Comparison of ENCODE assay signal across 9 mouse cellular contexts in the genomic region with DNA sequence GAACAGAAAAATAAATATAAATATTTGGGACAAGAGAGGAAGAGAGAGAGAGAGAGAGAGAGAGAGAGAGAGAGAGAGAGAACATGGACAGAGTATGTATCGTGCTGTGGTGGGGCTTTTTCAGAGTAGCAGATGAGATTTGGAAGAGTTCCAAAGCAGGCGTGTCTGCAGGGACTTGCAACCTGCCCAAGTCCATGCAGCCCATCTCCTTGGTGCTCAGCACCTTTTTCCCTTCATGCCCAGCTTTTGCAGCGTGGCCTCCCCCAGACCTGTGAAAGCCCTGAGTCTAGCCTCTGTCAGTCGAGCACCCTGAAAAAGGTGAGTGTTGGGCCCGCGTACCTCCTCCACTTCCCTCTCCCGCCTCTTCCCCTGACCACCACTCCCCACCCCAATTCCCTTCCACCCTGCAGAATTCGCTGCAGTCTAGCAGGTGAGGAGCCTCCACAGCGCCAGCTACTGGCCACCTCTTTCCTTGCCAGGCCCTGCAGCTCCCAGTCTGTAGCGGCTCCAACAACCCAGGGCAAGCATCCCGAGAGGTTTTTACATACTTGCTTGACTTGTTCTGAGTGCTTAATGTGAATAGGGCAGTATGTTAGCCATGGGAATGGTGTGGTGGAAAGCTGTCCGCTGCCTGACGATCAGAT. TPM values are rescaled to one million over a fixed set of nuclear protein-coding genes. Genes with fewer than 3 reads are reported as not detected.
DNase-seq lines count a peak whose midpoint lies in the region; ATAC-seq and TF ChIP-seq lines count a peak whose summit lies in the region.
"Had no signal": no experiment of that assay in that cellular context is flagged by ENCODE, and none has a peak within 500 bp of the region (broad histone marks: within the 10 kb centered on the region; RNA-seq: fewer than 3 reads in every experiment).

No protein-coding gene starts in this region.

- H3K4me1 ChIP-seq in G1E (ENCODE audit: insufficient read depth, low read depth, low read length), result peaks cover 36% of the 10 kb centered on the region
- H3K4me1 ChIP-seq in kidney, embryonic 14.5 days (ENCODE audit: control insufficient read depth, insufficient read depth, low read length), result peaks cover 9% of the 10 kb centered on the region; the same call in 1 of the 2 replicates

- no peaks in the 10 kb centered on the region for H3K9me3 ChIP-seq in G1E (replicated peaks)
- no peaks in the 10 kb centered on the region for H3K9me3 ChIP-seq in kidney, embryonic 14.5 days (ENCODE audit: control insufficient read depth, low read length)

- no peaks in the 10 kb centered on the region for H3K27me3 ChIP-seq in G1E (ENCODE audit: insufficient read depth, low read length)
- no peaks in the 10 kb centered on the region for H3K27me3 ChIP-seq in kidney, embryonic 14.5 days (ENCODE audit: control insufficient read depth, insufficient read depth, low read length)

- WGBS in kidney, embryonic 14.5 days, result 11% methylated on average over 13 of the region's 13 CpGs

- no peak overlapping the region for H3K27ac ChIP-seq in kidney, embryonic 14.5 days (ENCODE audit: low read depth, low read length)
- H3K27ac ChIP-seq: macrophage had no signal

- H3K36me3 ChIP-seq in G1E (replicated peaks), result peaks cover 22% of the 10 kb centered on the region
- H3K36me3 ChIP-seq in kidney, embryonic 14.5 days (ENCODE audit: control insufficient read depth, insufficient read depth, low read length), result peaks cover 12% of the 10 kb centered on the region; the same call in 1 of the 2 replicates

- H3K4me2 ChIP-seq in kidney, embryonic 14.5 days (replicated peaks; ENCODE audit: low read depth, low read length), result no peak overlapping the region; the same call in 1 of the 2 replicates

- peak; percentile 75 for DNase-seq in CD4-positive, CD25-positive, alpha-beta regulatory T cell, adult 2 months (ENCODE audit: low read depth, low spot score)
- peak; percentile 45 for DNase-seq in G1E (ENCODE audit: low spot score)
- DNase-seq in cerebellum, adult 9-11 months, result peak; percentile 64
- peak; percentile 53 for DNase-seq in forelimb bud, embryonic 11.5 days (ENCODE audit: low read depth, low spot score)
- DNase-seq in lung, adult 18-20 months, result peak; percentile 24 to 36
- peak; percentile 63 to 68 for DNase-seq in right cerebral cortex, adult 2 months (ENCODE audit: low spot score in 2 of 2)
- no peak for DNase-seq in Muller cell, postnatal 12 days (ENCODE audit: inconsistent ontology term)

- H3K9ac ChIP-seq in kidney, embryonic 14.5 days (ENCODE audit: low read depth, low read length), result no peak overlapping the region

- TF ChIP-seq CTCF in G1E (IDR thresholded peaks at IDR 0.05; ENCODE audit: low read depth, low read length), result peak; percentile 74

- no peak for ATAC-seq in G1E (ENCODE audit: extremely low read depth, insufficient number of reproducible peaks, low FRiP score, poor library complexity, severe bottlenecking)
- ATAC-seq in kidney, embryonic 14.5 days (ENCODE audit: low FRiP score, low TSS enrichment), result peak; percentile 73

- H3K4me3 ChIP-seq in G1E (ENCODE audit: low read depth, low read length), result no peak overlapping the region
- H3K4me3 ChIP-seq in kidney, embryonic 14.5 days (ENCODE audit: low read length), result no peak overlapping the region

RNA-seq across cellular contexts. Expression of gene Smpd4, which starts 1.1 kb away (rescaled TPM):
- total RNA-seq in G1E (2014; fragmentation: Nextera tagmentation) (55.5 and 78.9 TPM in 2 replicates), G1E (2017) (38.5 and 44.4 TPM in 2 replicates)
- polyA plus RNA-seq in G1E (2012), result 12.6 and 24.5 TPM in 2 replicates
- 33.4 and 54.9 TPM in 2 replicates for polyA plus RNA-seq in kidney, embryonic 14.5 days (2014; fragmentation: Nextera tagmentation; extraction: Ambion mirVana)

RNA-seq across cellular contexts. Expression of gene Ccdc74a, which starts 28.2 kb away (rescaled TPM):
- not detected in 2 replicates for total RNA-seq in G1E (2014; fragmentation: Nextera tagmentation)
- 3.7 and 4.2 TPM in 2 replicates for total RNA-seq in G1E (2017)
- 0.98 and 1.8 TPM in 2 replicates for polyA plus RNA-seq in G1E (2012)
- 7.0 and 8.6 TPM in 2 replicates for polyA plus RNA-seq in kidney, embryonic 14.5 days (2014; fragmentation: Nextera tagmentation; extraction: Ambion mirVana)

RNA-seq across cellular contexts. Expression of gene Slc7a4, which starts 35.0 kb away (rescaled TPM):
- total RNA-seq in G1E (2014; fragmentation: Nextera tagmentation), result not detected in 2 replicates
- 0.05 TPM in 1 of 2 replicates, not detected in the other for total RNA-seq in G1E (2017)
- polyA plus RNA-seq in G1E (2012), result not detected in 2 replicates
- 4.3 and 6.6 TPM in 2 replicates for polyA plus RNA-seq in kidney, embryonic 14.5 days (2014; fragmentation: Nextera tagmentation; extraction: Ambion mirVana)

RNA-seq across cellular contexts. Expression of gene P2rx6, which starts 56.4 kb away (rescaled TPM):
- total RNA-seq in G1E (2014; fragmentation: Nextera tagmentation) (not detected in 2 replicates), G1E (2017) (0.11 and 0.12 TPM in 2 replicates)
- polyA plus RNA-seq in G1E (2012), result not detected in 2 replicates
- polyA plus RNA-seq in kidney, embryonic 14.5 days (2014; fragmentation: Nextera tagmentation; extraction: Ambion mirVana), result 0.27 and 0.37 TPM in 2 replicates

RNA-seq across cellular contexts. Expression of gene Lrrc74b, which starts 57.0 kb away (rescaled TPM):
- total RNA-seq in G1E (2014; fragmentation: Nextera tagmentation) (0.53 TPM in 1 of 2 replicates, not detected in the other), G1E (2017) (0.17 and 0.33 TPM in 2 replicates)
- 0.03 TPM in 1 of 2 replicates, not detected in the other for polyA plus RNA-seq in G1E (2012)
- polyA plus RNA-seq in kidney, embryonic 14.5 days (2014; fragmentation: Nextera tagmentation; extraction: Ambion mirVana), result 0.12 TPM in 1 of 2 replicates, not detected in the other
- polyA plus RNA-seq: macrophage had no signal
